Mouse (Mus musculus) ES-Bruce4 (cell line): ENCODE results near the gene Nipbl. TPM values are rescaled to one million over a fixed set of nuclear protein-coding genes. Genes with fewer than 3 reads are reported as not detected.

Source experiments
- H3K27ac ChIP-seq: 2 replicates; pipeline ENCODE4 v1.5.1; 2012; ENCODE audit warnings: low read length, inconsistent platforms; ENCODE audit not compliant: insufficient read depth
- H3K27me3 ChIP-seq: 2 replicates; pipeline ENCODE4 v1.6.1; 2012; ENCODE audit warnings: mild to moderate bottlenecking, low read length, inconsistent platforms; ENCODE audit not compliant: control insufficient read depth, poor library complexity, insufficient read depth, severe bottlenecking
- H3K36me3 ChIP-seq: 2 replicates; pipeline ENCODE4 v1.6.1; 2012; ENCODE audit warnings: inconsistent platforms, mild to moderate bottlenecking, low read length, moderate library complexity; ENCODE audit not compliant: control insufficient read depth, poor library complexity, insufficient read depth, severe bottlenecking
- H3K4me1 ChIP-seq: one replicate; pipeline ENCODE4 v1.8.1; 2011; ENCODE audit warnings: low read length; ENCODE audit not compliant: control insufficient read depth, insufficient read depth
- H3K4me3 ChIP-seq: 2 replicates; pipeline ENCODE4 v1.5.1; 2011; ENCODE audit warnings: low read depth, mild to moderate bottlenecking, low read length
- H3K9ac ChIP-seq: 2 replicates; pipeline ENCODE4 v1.6.1; 2012; ENCODE audit warnings: low read depth, mild to moderate bottlenecking, inconsistent platforms; ENCODE audit not compliant: poor library complexity, severe bottlenecking
- H3K9me3 ChIP-seq: replicated peaks from 2 replicates; pipeline ENCODE4 v1.6.1; 2012; ENCODE audit warnings: mild to moderate bottlenecking, low read length, inconsistent platforms; ENCODE audit not compliant: control insufficient read depth, poor library complexity, insufficient read depth, severe bottlenecking
- CTCF ChIP-seq: IDR thresholded peaks from one replicate; pipeline ENCODE4 v1.8.1; 2011; ENCODE audit warnings: low read depth, low read length
- EP300 ChIP-seq: IDR thresholded peaks from 2 replicates; pipeline ENCODE4 v1.6.1; 2011; ENCODE audit warnings: low read depth, low read length; ENCODE audit not compliant: insufficient read depth
- POLR2A ChIP-seq: IDR thresholded peaks from one replicate; pipeline ENCODE4 v1.8.1; 2011; ENCODE audit warnings: low read length; ENCODE audit not compliant: insufficient read depth
- polyA plus RNA-seq: library from polyadenylated mRNA; stranded (reverse); fragments of >200 nt; gene quantifications from 2 replicates; pipeline ENCODE4 v1.2.4, GENCODE M21; 2011; ENCODE audit warnings: low read depth; ENCODE audit not compliant: missing spikeins, insufficient read depth, insufficient read length

The Nipbl gene
- polyA plus RNA-seq, 1 experiment: 78.2 TPM

DNA sequence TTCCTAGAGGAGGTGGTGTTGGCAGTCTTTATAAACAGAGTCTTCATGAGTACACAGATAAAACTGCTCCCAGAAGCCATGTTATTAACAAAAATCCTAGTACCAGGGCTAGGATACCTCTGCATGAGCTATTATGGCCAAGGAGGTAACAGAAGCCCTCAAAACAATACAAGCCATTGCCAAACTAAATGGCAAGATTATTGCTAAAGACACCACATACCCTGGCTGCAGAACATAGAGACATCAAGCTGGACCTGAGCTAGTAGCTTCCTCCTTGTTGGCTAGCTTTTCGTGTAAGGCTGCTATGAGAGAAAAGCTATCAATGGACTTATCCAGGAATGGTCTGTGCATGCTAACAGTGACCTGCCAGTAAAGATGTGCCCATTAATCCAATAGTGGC, 32.4 kb downstream of the Nipbl start:
- Histone ChIP-seq H3K4me1 (no peaks in the 10 kb centered on the region), H3K36me3 (no peaks in the 10 kb centered on the region; the same call in 1 of the 2 replicates), H3K4me3 (no peak overlapping the region), H3K27ac (no peak overlapping the region), H3K27me3 (no peaks in the 10 kb centered on the region), H3K9me3 (no peaks in the 10 kb centered on the region), H3K9ac (no peak overlapping the region)
- TF ChIP-seq POLR2A (no peak), EP300 (no peak), CTCF (no peak)

DNA sequence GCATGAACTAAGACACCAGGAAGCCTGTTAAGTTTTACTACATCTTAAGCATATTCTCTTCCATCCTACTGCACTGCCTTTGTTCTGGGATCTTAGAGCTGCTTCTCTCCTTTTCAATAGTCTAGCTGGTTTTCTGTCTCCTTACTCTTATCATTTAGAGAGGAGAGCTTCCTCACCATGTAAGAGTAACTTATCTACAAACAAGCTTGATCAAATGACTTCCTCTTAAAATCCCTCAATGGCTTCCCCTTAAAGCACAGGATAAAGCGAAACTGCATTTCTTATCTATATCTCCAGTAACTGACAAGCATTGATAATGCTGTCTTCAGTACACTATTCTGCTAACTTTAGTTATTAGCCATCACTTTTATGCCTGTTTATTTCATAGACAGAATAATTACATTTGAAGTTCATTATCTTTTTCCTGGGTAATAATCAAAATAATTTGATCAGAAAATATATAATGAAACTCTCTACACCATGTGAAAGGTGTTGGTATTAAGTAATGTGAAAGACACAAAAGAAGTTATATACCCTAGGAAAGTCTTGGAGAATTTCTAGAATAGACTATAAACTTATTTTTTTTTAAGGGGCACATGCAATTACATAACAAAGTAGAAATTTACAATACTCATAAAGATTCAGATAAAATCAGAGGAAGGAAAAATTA, 33.0 kb downstream of the Nipbl start:
- Histone ChIP-seq H3K27ac (no peak overlapping the region), H3K9me3 (no peaks in the 10 kb centered on the region), H3K4me1 (no peaks in the 10 kb centered on the region), H3K27me3 (no peaks in the 10 kb centered on the region), H3K36me3 (no peaks in the 10 kb centered on the region; the same call in 1 of the 2 replicates), H3K4me3 (no peak overlapping the region), H3K9ac (no peak overlapping the region)
- no peak for TF ChIP-seq CTCF
- TF ChIP-seq EP300: no peak
- no peak for TF ChIP-seq POLR2A

- no peaks in the 10 kb centered on the region; the same call in 1 of the 2 replicates for H3K36me3 ChIP-seq
- no peaks in the 10 kb centered on the region for H3K27me3 ChIP-seq
- H3K27ac ChIP-seq: no peak overlapping the region
- no peak overlapping the region for H3K4me3 ChIP-seq
- no peaks in the 10 kb centered on the region for H3K9me3 ChIP-seq
- H3K9ac ChIP-seq: no peak overlapping the region
- no peaks in the 10 kb centered on the region for H3K4me1 ChIP-seq
- TF ChIP-seq CTCF (no peak), POLR2A (no peak), EP300 (no peak)
These were observed 37.2 kb downstream of the Nipbl start for GRCm38 (mm10) chr15:8407082-8407481.

GRCm38 (mm10) chr15:8406219-8406618, 38.0 kb downstream of the Nipbl start:
- no peaks in the 10 kb centered on the region for H3K9me3 ChIP-seq
- H3K27ac ChIP-seq: no peak overlapping the region
- no peaks in the 10 kb centered on the region for H3K4me1 ChIP-seq
- TF ChIP-seq POLR2A: no peak
- no peak for TF ChIP-seq CTCF
- no peak for TF ChIP-seq EP300
- no peak overlapping the region for H3K9ac ChIP-seq
- H3K27me3 ChIP-seq: no peaks in the 10 kb centered on the region
- no peak overlapping the region for H3K4me3 ChIP-seq
- H3K36me3 ChIP-seq: no peaks in the 10 kb centered on the region; the same call in 1 of the 2 replicates

DNA sequence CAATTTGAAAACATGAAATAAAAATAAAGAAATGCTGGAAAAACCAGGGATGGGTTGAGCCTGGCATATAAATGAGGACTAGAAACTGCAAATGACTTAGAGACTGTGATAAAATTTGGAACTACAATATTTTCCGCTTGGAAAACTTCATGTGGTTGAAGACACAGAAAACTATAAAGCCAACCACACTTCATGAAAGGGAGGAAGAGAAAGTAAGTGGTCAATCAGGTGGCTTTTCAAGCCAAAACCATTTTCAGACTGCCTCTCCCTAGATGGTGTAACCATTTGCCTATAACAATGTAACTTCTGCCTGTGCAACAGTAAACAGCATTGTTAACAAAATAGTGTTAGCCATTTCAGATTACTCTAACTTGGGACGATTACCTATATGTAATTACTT, 41.7 kb downstream of the Nipbl start:
- no peaks in the 10 kb centered on the region for H3K27me3 ChIP-seq
- H3K27ac ChIP-seq: no peak overlapping the region
- no peak overlapping the region for H3K9ac ChIP-seq
- H3K36me3 ChIP-seq: no peaks in the 10 kb centered on the region
- H3K4me1 ChIP-seq: no peaks in the 10 kb centered on the region
- no peaks in the 10 kb centered on the region for H3K9me3 ChIP-seq
- TF ChIP-seq CTCF (no peak), EP300 (no peak), POLR2A (no peak)
- H3K4me3 ChIP-seq: no peak overlapping the region

DNA sequence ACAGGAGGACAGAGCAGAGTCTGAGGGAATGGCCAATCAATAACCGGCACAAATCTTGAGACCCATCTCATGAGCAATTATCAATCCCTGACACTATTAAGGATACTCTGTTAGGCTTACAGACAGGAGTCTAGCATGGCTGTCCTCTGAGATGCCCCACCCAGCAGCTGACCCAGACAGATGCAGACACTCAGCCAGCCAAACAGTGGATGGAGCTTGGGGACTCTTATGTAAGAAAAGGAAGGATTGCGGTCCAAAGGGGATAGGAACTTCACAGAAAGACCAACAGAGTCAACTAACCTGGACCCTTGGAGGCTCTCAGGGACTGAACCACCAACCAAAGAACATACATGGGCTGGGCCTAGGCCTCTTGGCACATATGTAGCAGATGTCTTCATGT, 42.7 kb downstream of the Nipbl start:
- Histone ChIP-seq H3K9ac (no peak overlapping the region), H3K27ac (no peak overlapping the region), H3K27me3 (no peaks in the 10 kb centered on the region), H3K9me3 (no peaks in the 10 kb centered on the region), H3K36me3 (no peaks in the 10 kb centered on the region), H3K4me3 (no peak overlapping the region), H3K4me1 (no peaks in the 10 kb centered on the region)
- TF ChIP-seq POLR2A: no peak
- TF ChIP-seq EP300: no peak
- TF ChIP-seq CTCF: no peak
